Mouse (Mus musculus): ENCODE measurements at regions not wholly inside any gene's neighbourhood (a gene's known extent, or its start where the extent isn't known, plus 50 kb on each side); places are given as distances from the start of the nearest gene placed in this dataset.

- TF ChIP-seq CTCF (IDR thresholded peaks at IDR 0.05; ENCODE audit: low read depth, low read length): no peak
- no peak for TF ChIP-seq POLR2A (IDR thresholded peaks at IDR 0.05; ENCODE audit: extremely low read depth, insufficient read depth, low read length)
Measured at GRCm38 (mm10) chr11:65375361-65375760, 105.6 kb upstream of the Myocd start.

Measured in liver, adult 2 months (tissue).